Mouse (Mus musculus) kidney, adult 2 months (tissue): Measurements from ENCODE around the gene Col4a1.

Experiments
- CTCF ChIP-seq: fragments of 200-500 bp; conservative IDR thresholded peaks from 2 replicates; pipeline ENCODE4 v1.5.1; 2011; ENCODE audit warnings: low read depth, mild to moderate bottlenecking, control low read depth, low read length, moderate library complexity, mixed read lengths; ENCODE audit not compliant: insufficient read depth, insufficient read length
- POLR2A ChIP-seq: fragments of 200-500 bp; IDR thresholded peaks from one replicate; pipeline ENCODE4 v1.6.1; 2011; ENCODE audit warnings: low read depth, low read length, control low read depth

- TF ChIP-seq POLR2A (no peak), CTCF (no peak)
These were observed 147.0 kb downstream of the Col4a1 start for GRCm38 (mm10) chr8:11165592-11165991.
